In genomic region chr9:67241683-67242082, GRCm38 (mm10) we compare ENCODE assay signal across 25 mouse cellular contexts.
"Had no signal": no experiment of that assay in that cellular context is flagged by ENCODE, and none has a peak within 500 bp of the region (broad histone marks: within the 10 kb centered on the region; RNA-seq: fewer than 3 reads in every experiment).

No protein-coding gene starts in this region.

- H3K4me2 ChIP-seq: embryonic facial prominence, embryonic 12.5 days; embryonic facial prominence, embryonic 13.5 days; embryonic facial prominence, embryonic 15.5 days; forebrain, embryonic 12.5 days; forebrain, embryonic 13.5 days; forebrain, embryonic 15.5 days had no signal

- H3K36me3 ChIP-seq: forebrain, embryonic 15.5 days had no signal

- DNase-seq: cerebellum, adult 8-10 months; cerebellum, adult 9-10 months; cerebellum, adult 9-11 months; cerebellum, postnatal 10 days; cerebellum, postnatal 14 days; cerebellum, postnatal 36 days; embryo, embryonic 11 days; forebrain, postnatal 0 days; gastrocnemius, postnatal 10 days; gastrocnemius, postnatal 14 days; gastrocnemius, postnatal 25 days; gastrocnemius, postnatal 36 days; heart, adult 18-20 months; heart, adult 2 months had no signal

- H3K27me3 ChIP-seq: embryonic facial prominence, embryonic 12.5 days; embryonic facial prominence, embryonic 13.5 days; embryonic facial prominence, embryonic 15.5 days; forebrain, embryonic 12.5 days; forebrain, embryonic 13.5 days; forebrain, embryonic 15.5 days had no signal

- H3K9me3 ChIP-seq: embryonic facial prominence, embryonic 12.5 days; embryonic facial prominence, embryonic 13.5 days; embryonic facial prominence, embryonic 15.5 days; forebrain, embryonic 12.5 days; forebrain, embryonic 13.5 days; forebrain, embryonic 15.5 days had no signal

- H3K9ac ChIP-seq: embryonic facial prominence, embryonic 12.5 days; embryonic facial prominence, embryonic 13.5 days; embryonic facial prominence, embryonic 15.5 days; forebrain, embryonic 12.5 days; forebrain, embryonic 13.5 days; forebrain, embryonic 15.5 days; forebrain, postnatal 0 days had no signal

- H3K4me3 ChIP-seq: embryonic facial prominence, embryonic 10.5 days; embryonic facial prominence, embryonic 12.5 days; embryonic facial prominence, embryonic 13.5 days; embryonic facial prominence, embryonic 15.5 days; erythroblast, embryonic 14.5 days; forebrain, embryonic 10.5 days; forebrain, embryonic 12.5 days; forebrain, embryonic 13.5 days; forebrain, embryonic 15.5 days; heart, adult 2 months had no signal

- ATAC-seq: forebrain, embryonic 13.5 days; forebrain, embryonic 14.5 days; forebrain, embryonic 15.5 days; forebrain, embryonic 16.5 days; forebrain, postnatal 0 days had no signal

- H3K27ac ChIP-seq: embryonic facial prominence, embryonic 10.5 days; embryonic facial prominence, embryonic 12.5 days; embryonic facial prominence, embryonic 13.5 days; embryonic facial prominence, embryonic 15.5 days; forebrain, embryonic 10.5 days; forebrain, embryonic 12.5 days; forebrain, embryonic 13.5 days; forebrain, embryonic 15.5 days; heart, adult 2 months had no signal

- H3K4me1 ChIP-seq: embryonic facial prominence, embryonic 12.5 days; embryonic facial prominence, embryonic 13.5 days; embryonic facial prominence, embryonic 15.5 days; forebrain, embryonic 10.5 days; forebrain, embryonic 12.5 days; forebrain, embryonic 13.5 days; forebrain, embryonic 15.5 days had no signal
